Mouse (Mus musculus): Measurements from ENCODE around the gene Cpt1a. TPM values are rescaled to one million over a fixed set of nuclear protein-coding genes. Genes with fewer than 3 reads are reported as not detected.
A peak's percentile ranks its signal among the peaks of the same experiment; 100 is the strongest.

Gene Cpt1a
- polyA plus RNA-seq, 1 experiment from 2014 or later: 34.6 TPM

DNA sequence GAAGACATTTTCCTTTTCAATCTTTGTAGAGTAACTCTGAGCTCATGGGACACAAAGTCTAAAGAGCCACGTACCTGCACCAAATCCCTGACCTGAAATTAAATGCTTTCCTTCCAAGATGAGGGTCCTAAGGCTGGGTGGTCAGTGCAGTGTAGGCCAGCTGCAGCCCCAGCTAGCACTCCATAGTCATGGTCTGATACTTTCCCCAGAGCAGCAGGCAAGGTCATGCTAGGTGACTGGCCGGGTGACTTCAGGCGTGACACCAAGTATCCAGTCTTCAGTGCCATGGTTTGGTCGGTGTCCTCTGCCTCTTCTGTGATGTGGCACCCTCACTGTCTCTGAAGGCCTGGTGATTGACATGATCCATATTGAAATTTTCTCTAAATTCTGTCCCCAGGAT lies 77.9 kb downstream of the Cpt1a start:
- Histone ChIP-seq H3K27me3 (ENCODE audit: control insufficient read depth, insufficient read depth, low read length) (no peaks in the 10 kb centered on the region), H3K4me2 (ENCODE audit: low read depth, low read length) (no peak overlapping the region), H3K4me3 (ENCODE audit: low read length) (no peak overlapping the region), H3K9ac (ENCODE audit: low read length) (no peak overlapping the region), H3K27ac (ENCODE audit: low read length) (no peak overlapping the region), H3K9me3 (replicated peaks; ENCODE audit: control insufficient read depth, low read length) (no peaks in the 10 kb centered on the region), H3K4me1 (ENCODE audit: control insufficient read depth, insufficient read depth, low read length) (peaks cover 13% of the 10 kb centered on the region), H3K36me3 (ENCODE audit: control insufficient read depth, insufficient read depth) (peaks cover 7% of the 10 kb centered on the region)
- ATAC-seq (replicated peaks; ENCODE audit: extremely low read depth, insufficient read depth, low FRiP score): no peak
- WGBS: 77% methylated on average over 4 of the region's 4 CpGs

DNA sequence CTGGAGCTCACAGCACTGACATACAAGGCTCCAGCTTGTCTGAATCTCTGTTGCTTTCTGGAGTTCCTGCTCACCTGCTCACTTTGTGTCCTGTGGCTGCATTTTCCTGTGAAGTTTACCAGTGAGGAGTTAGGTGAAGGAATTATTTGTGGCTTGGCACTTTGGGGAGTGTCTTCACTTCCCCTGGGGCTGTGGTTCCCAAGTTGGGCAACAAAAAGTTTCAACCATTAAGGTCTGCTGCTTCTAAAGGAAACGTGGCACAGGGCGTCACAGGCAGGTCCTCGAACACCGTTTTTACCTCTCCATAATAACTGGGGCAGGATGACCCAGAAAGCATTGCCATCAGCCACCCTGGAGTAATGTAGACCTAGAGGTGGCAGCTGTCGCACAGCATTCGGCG lies 79.4 kb downstream of the Cpt1a start:
- Histone ChIP-seq H3K4me3 (ENCODE audit: low read length) (no peak overlapping the region), H3K4me2 (ENCODE audit: low read depth, low read length) (no peak overlapping the region)
- 66% methylated on average over 7 of the region's 7 CpGs for WGBS

DNA sequence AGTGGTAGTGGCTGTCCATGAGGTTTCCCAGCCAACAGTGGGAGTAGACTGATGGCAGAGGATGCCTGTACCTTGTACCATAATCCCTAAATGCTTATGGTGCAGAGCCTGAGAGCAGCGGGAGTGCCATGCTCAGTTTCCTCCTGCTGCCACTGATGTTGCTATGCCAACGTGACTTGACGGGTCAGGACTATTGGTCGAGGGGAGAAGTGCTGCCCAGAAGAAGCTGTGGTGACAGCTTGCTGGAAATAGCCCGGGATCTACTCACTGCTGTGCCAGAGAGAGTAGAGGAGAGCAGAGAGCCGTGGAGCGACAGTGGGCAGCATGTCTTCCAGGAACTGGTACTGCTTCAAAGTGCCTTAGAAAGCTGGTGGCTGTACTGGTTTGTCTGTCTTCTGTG lies 79.8 kb downstream of the Cpt1a start:
- Histone ChIP-seq H3K9me3 (replicated peaks; ENCODE audit: control insufficient read depth, low read length) (no peaks in the 10 kb centered on the region), H3K27ac (ENCODE audit: low read length) (no peak overlapping the region), H3K4me1 (ENCODE audit: control insufficient read depth, insufficient read depth, low read length) (peaks cover 13% of the 10 kb centered on the region), H3K9ac (ENCODE audit: low read length) (no peak overlapping the region), H3K36me3 (ENCODE audit: control insufficient read depth, insufficient read depth) (peaks cover 7% of the 10 kb centered on the region), H3K4me2 (ENCODE audit: low read depth, low read length) (peak overlapping the region; percentile 3; the same call in 1 of the 2 replicates), H3K4me3 (ENCODE audit: low read length) (no peak overlapping the region), H3K27me3 (ENCODE audit: control insufficient read depth, insufficient read depth, low read length) (no peaks in the 10 kb centered on the region)
- 35% methylated on average over 7 of the region's 7 CpGs for WGBS
- peak; percentile 71 for ATAC-seq (replicated peaks; ENCODE audit: extremely low read depth, insufficient read depth, low FRiP score)

More for the DNA sequence above, 79.4 kb downstream of the Cpt1a start:
- Histone ChIP-seq H3K4me1 (ENCODE audit: control insufficient read depth, insufficient read depth, low read length) (peaks cover 13% of the 10 kb centered on the region), H3K9me3 (replicated peaks; ENCODE audit: control insufficient read depth, low read length) (no peaks in the 10 kb centered on the region), H3K27me3 (ENCODE audit: control insufficient read depth, insufficient read depth, low read length) (no peaks in the 10 kb centered on the region), H3K9ac (ENCODE audit: low read length) (no peak overlapping the region), H3K27ac (ENCODE audit: low read length) (no peak overlapping the region), H3K36me3 (ENCODE audit: control insufficient read depth, insufficient read depth) (peaks cover 7% of the 10 kb centered on the region)
- ATAC-seq (replicated peaks; ENCODE audit: extremely low read depth, insufficient read depth, low FRiP score): no peak

DNA sequence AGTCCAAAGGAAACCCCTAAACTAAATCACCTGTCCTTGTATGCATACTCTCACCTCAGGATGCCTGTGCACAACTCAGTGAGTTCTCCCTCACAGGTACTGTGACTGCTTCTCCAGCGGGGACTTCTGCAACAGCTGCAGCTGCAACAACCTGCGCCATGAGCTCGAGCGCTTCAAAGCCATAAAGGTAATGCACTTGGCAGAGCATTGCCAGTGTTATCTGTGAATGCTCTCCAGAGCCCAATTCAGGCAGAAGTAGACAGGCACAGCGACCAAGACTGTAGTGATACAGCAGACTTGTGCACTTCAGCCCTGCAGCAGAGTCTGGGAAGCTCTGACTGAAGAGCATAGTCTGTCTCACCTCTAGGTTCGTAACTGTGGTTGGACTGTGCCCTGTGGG lies 80.3 kb downstream of the Cpt1a start:
- H3K4me3 ChIP-seq (ENCODE audit: low read length): no peak overlapping the region
- H3K4me1 ChIP-seq (ENCODE audit: control insufficient read depth, insufficient read depth, low read length): peaks cover 13% of the 10 kb centered on the region
- ATAC-seq (replicated peaks; ENCODE audit: extremely low read depth, insufficient read depth, low FRiP score): peak; percentile 50; the same call in 1 of the 2 replicates
- 43% methylated on average over 6 of the region's 6 CpGs for WGBS
- no peaks in the 10 kb centered on the region for H3K9me3 ChIP-seq (replicated peaks; ENCODE audit: control insufficient read depth, low read length)
- H3K9ac ChIP-seq (ENCODE audit: low read length): no peak overlapping the region
- H3K27me3 ChIP-seq (ENCODE audit: control insufficient read depth, insufficient read depth, low read length): no peaks in the 10 kb centered on the region
- peak overlapping the region; percentile 3; the same call in 1 of the 2 replicates for H3K4me2 ChIP-seq (ENCODE audit: low read depth, low read length)
- no peak overlapping the region for H3K27ac ChIP-seq (ENCODE audit: low read length)
- H3K36me3 ChIP-seq (ENCODE audit: control insufficient read depth, insufficient read depth): peaks cover 7% of the 10 kb centered on the region

DNA sequence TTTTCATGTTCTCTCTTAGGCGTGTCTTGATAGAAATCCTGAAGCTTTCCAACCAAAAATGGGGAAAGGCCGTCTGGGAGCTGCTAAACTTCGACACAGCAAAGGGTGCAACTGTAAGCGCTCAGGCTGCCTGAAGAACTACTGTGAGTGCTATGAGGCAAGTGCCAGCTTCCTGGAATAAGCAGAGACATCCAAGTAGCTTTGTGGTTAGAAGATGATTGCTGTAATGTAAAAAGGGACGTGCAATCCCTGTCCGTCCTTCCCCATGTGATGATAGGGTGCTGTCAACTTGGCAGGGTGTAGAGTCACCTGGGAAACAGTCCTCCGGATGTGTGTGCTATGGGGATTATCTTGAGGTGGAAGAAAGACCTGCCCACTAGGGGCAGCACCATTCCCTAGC lies 81.9 kb downstream of the Cpt1a start:
- H3K4me2 ChIP-seq (ENCODE audit: low read depth, low read length): no peak overlapping the region
- H3K9ac ChIP-seq (ENCODE audit: low read length): no peak overlapping the region
- H3K4me3 ChIP-seq (ENCODE audit: low read length): no peak overlapping the region
- H3K27ac ChIP-seq (ENCODE audit: low read length): no peak overlapping the region
- H3K36me3 ChIP-seq (ENCODE audit: control insufficient read depth, insufficient read depth): peaks cover 7% of the 10 kb centered on the region
- no peaks in the 10 kb centered on the region for H3K9me3 ChIP-seq (replicated peaks; ENCODE audit: control insufficient read depth, low read length)
- H3K27me3 ChIP-seq (ENCODE audit: control insufficient read depth, insufficient read depth, low read length): no peaks in the 10 kb centered on the region
- 82% methylated on average over 7 of the region's 7 CpGs for WGBS
- no peak for ATAC-seq (replicated peaks; ENCODE audit: extremely low read depth, insufficient read depth, low FRiP score)
- peaks cover 13% of the 10 kb centered on the region for H3K4me1 ChIP-seq (ENCODE audit: control insufficient read depth, insufficient read depth, low read length)

DNA sequence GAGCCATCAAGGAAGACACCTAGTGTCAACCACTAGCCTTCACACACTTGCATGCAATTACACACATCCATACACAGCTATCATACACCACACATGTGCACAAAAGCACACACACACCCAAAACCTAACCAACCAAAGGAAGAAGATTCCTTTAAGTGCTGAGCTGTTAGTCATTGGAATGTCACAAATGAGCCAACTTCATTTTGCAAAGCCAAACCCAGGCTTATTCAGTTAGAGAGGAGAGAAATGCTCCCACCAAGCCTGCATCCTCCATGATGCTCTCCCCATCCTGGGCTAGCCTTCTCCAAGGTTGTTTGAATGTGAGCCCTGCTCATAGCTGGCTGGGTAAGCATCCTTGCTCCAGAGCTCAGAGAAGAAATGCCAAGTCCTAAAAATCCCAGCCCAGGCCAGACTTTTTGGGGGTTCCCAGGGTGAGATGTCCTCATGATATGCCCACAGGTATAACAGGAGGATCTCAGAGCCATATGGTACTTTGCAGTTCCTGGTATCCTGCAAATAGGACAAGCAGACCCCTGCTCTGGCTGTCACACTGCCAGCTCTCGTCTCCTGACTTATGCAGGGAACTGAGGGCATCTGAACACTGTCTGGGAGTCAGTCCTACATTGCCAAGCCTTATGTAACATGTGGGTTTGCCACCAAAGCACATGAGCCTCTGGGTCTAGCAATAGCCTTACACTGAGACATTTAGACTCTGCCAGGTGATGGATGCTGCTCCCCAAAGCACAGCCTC lies 83.6 kb downstream of the Cpt1a start:
- WGBS: 61% methylated on average over 1 of the region's 1 CpGs
- H3K9me3 ChIP-seq (replicated peaks; ENCODE audit: control insufficient read depth, low read length): no peaks in the 10 kb centered on the region
- no peak overlapping the region for H3K27ac ChIP-seq (ENCODE audit: low read length)
- H3K4me1 ChIP-seq (ENCODE audit: control insufficient read depth, insufficient read depth, low read length): peaks cover 13% of the 10 kb centered on the region
- H3K4me3 ChIP-seq (ENCODE audit: low read length): no peak overlapping the region
- no peak overlapping the region for H3K9ac ChIP-seq (ENCODE audit: low read length)
- ATAC-seq (replicated peaks; ENCODE audit: extremely low read depth, insufficient read depth, low FRiP score): no peak
- H3K4me2 ChIP-seq (ENCODE audit: low read depth, low read length): no peak overlapping the region
- peaks cover 7% of the 10 kb centered on the region for H3K36me3 ChIP-seq (ENCODE audit: control insufficient read depth, insufficient read depth)
- H3K27me3 ChIP-seq (ENCODE audit: control insufficient read depth, insufficient read depth, low read length): no peaks in the 10 kb centered on the region

DNA sequence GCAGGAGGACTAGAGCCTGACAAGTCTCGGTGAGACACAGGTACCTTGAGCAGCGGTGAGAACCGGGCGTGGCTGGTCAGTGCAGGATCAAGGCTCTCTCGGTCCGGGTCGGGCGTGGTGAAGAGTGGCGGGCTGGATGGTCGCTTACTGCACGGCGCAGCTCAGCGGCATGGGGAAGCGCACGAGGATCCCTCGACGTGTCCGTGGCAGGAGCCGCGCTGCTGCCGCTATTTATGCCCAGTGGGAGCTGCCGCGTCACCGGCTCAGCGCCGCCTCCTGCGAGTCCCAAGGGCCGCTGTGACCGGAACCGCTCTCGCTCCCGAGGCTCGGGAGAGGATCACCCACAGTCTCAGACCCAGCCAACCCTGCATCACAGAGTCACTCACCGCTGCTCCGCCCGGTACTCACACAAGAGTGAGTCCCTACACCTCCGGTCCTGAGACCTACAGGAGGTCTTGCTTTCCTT lies 92.2 kb downstream of the Cpt1a start, which contains the start of gene Gal:
Gal (minus strand) TSS at position 277 of the 466 bp plus-strand sequence.
- peaks cover 30% of the 10 kb centered on the region for H3K27me3 ChIP-seq (ENCODE audit: control insufficient read depth, insufficient read depth, low read length)
- peak within 1 kb of the TSS; percentile 6 for H3K9ac ChIP-seq (ENCODE audit: low read length)
- peaks cover 6% of the 10 kb centered on the region for H3K4me1 ChIP-seq (ENCODE audit: control insufficient read depth, insufficient read depth, low read length)
- no peak within 1 kb of the TSS for H3K27ac ChIP-seq (ENCODE audit: low read length)
- H3K36me3 ChIP-seq (ENCODE audit: control insufficient read depth, insufficient read depth): no peaks in the 10 kb centered on the region
- peak within 1 kb of the TSS; percentile 60 for H3K4me2 ChIP-seq (ENCODE audit: low read depth, low read length)
- no peak; the same call in 1 of the 2 replicates for ATAC-seq (replicated peaks; ENCODE audit: extremely low read depth, insufficient read depth, low FRiP score)
- 1% methylated on average over 37 of the region's 37 CpGs for WGBS
- 0 out of 2 replicates have a peak, but pooled peaks cover 2% of the 10 kb centered on the region for H3K9me3 ChIP-seq (replicated peaks; ENCODE audit: control insufficient read depth, low read length)
- peak within 1 kb of the TSS; percentile 27 for H3K4me3 ChIP-seq (ENCODE audit: low read length)

DNA sequence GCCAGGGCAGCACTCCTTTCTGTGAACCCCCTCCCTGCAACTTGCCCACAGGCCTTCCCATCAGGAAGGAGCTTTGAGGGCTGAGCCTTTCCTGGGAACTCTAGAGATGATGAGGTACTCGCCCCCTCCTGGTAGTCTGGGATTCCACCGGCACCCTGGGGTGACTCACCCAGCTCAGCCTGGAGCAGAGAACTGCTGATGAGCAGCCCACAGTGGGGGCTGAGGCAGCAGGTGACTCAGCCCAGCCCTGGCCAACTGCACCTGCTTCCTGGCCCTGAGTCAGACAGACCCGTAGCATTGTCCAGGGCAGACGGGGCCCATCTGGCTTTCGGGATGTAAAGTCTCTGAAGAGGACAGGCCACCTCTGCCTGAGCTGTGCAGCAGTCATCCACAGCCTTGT lies 97.1 kb downstream of the Cpt1a start:
- Histone ChIP-seq H3K36me3 (ENCODE audit: control insufficient read depth, insufficient read depth) (no peaks in the 10 kb centered on the region), H3K27ac (ENCODE audit: low read length) (no peak overlapping the region), H3K27me3 (ENCODE audit: control insufficient read depth, insufficient read depth, low read length) (peaks cover 14% of the 10 kb centered on the region), H3K4me2 (ENCODE audit: low read depth, low read length) (no peak overlapping the region), H3K9me3 (replicated peaks; ENCODE audit: control insufficient read depth, low read length) (0 out of 2 replicates have a peak, but pooled peaks cover 2% of the 10 kb centered on the region), H3K4me3 (ENCODE audit: low read length) (no peak overlapping the region), H3K4me1 (ENCODE audit: control insufficient read depth, insufficient read depth, low read length) (peaks cover 2% of the 10 kb centered on the region), H3K9ac (ENCODE audit: low read length) (no peak overlapping the region)
- no peak for ATAC-seq (replicated peaks; ENCODE audit: extremely low read depth, insufficient read depth, low FRiP score)
- WGBS: 48% methylated on average over 5 of the region's 5 CpGs

DNA sequence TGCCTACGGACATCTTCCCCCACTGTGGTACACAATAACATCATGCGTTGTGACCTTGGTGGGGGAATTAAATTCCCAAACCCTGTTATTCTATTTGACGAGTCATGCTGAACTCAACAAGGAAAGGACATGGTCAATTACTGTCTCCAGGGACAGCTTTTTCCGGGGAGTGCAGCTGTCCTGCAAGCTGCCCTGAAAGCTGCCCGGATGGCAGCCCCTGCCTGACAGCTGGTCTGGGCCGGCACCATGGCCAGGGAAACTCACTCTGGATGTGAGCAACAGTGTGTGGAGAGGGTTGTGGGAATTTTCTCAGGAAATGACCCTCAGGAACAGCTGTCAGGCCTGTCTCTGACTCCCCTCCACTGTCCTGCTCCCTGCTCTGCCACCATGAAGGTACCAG lies 100.4 kb downstream of the Cpt1a start:
- Histone ChIP-seq H3K9ac (ENCODE audit: low read length) (no peak overlapping the region), H3K27ac (ENCODE audit: low read length) (no peak overlapping the region), H3K27me3 (ENCODE audit: control insufficient read depth, insufficient read depth, low read length) (no peaks in the 10 kb centered on the region), H3K4me2 (ENCODE audit: low read depth, low read length) (no peak overlapping the region), H3K4me3 (ENCODE audit: low read length) (no peak overlapping the region), H3K9me3 (replicated peaks; ENCODE audit: control insufficient read depth, low read length) (0 out of 2 replicates have a peak, but pooled peaks cover 2% of the 10 kb centered on the region), H3K36me3 (ENCODE audit: control insufficient read depth, insufficient read depth) (no peaks in the 10 kb centered on the region), H3K4me1 (ENCODE audit: control insufficient read depth, insufficient read depth, low read length) (no peaks in the 10 kb centered on the region)
- 70% methylated on average over 6 of the region's 6 CpGs for WGBS
- ATAC-seq (replicated peaks; ENCODE audit: extremely low read depth, insufficient read depth, low FRiP score): no peak
